Mouse (Mus musculus): Measurements from ENCODE around the gene Ndufs8. TPM values are rescaled to one million over a fixed set of nuclear protein-coding genes. Genes with fewer than 3 reads are reported as not detected.

Ndufs8 gene
- polyA plus RNA-seq, 1 experiment: 309 TPM

DNA sequence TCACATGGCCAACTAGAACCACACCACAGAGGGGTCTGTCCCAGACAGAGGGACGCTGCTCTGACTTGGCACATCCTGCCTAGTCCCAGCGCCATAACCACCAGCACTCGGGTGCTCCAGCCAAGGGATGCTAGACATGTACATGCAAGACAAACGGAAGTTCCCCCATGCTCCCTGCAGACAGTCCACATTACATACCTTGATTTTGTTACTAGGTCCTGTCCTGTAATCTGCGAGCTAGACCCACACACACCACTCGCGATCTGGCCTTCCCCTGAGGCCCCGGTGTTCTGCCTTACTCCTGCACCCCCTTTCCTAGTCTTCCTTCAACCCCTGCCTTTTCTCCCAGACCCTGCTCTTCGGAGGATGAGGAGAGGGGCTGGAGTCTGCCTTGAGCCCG, 6.2 kb downstream of the Ndufs8 start:
- no peak for TF ChIP-seq MAX (IDR thresholded peaks at IDR 0.05)
- no peak for TF ChIP-seq CTCF (IDR thresholded peaks at IDR 0.05; ENCODE audit: control insufficient read depth, insufficient read depth, insufficient read length)
- no peak for TF ChIP-seq MYOD1 (IDR thresholded peaks at IDR 0.05; ENCODE audit: control insufficient read depth, insufficient read length, low read depth)
- no peak for TF ChIP-seq MYOG (IDR thresholded peaks at IDR 0.05; ENCODE audit: control insufficient read depth, extremely low read depth, insufficient read length)
- TF ChIP-seq CEBPB (IDR thresholded peaks at IDR 0.05; ENCODE audit: low read depth): no peak
- TF ChIP-seq FOSL1 (IDR thresholded peaks at IDR 0.05; ENCODE audit: insufficient read depth, low read length, poor library complexity, severe bottlenecking): no peak
- no peak for TF ChIP-seq USF1 (IDR thresholded peaks at IDR 0.05; ENCODE audit: low read depth)
- H3ac ChIP-seq (ENCODE audit: control insufficient read depth, insufficient read length, low read depth): peak overlapping the region; percentile 64
- peaks cover 60% of the 10 kb centered on the region for H3K79me2 ChIP-seq (ENCODE audit: control insufficient read depth, insufficient read depth)
- H3K27me3 ChIP-seq (ENCODE audit: control insufficient read depth, insufficient read depth, insufficient read length): no peaks in the 10 kb centered on the region
- peaks cover 52% of the 10 kb centered on the region for H3K36me3 ChIP-seq (ENCODE audit: control insufficient read depth, insufficient read depth)
- peaks cover 24% of the 10 kb centered on the region for H3K79me3 ChIP-seq (ENCODE audit: low read depth)
- H3K4me3 ChIP-seq (ENCODE audit: insufficient read depth, poor library complexity, severe bottlenecking): peak overlapping the region; percentile 86

DNA sequence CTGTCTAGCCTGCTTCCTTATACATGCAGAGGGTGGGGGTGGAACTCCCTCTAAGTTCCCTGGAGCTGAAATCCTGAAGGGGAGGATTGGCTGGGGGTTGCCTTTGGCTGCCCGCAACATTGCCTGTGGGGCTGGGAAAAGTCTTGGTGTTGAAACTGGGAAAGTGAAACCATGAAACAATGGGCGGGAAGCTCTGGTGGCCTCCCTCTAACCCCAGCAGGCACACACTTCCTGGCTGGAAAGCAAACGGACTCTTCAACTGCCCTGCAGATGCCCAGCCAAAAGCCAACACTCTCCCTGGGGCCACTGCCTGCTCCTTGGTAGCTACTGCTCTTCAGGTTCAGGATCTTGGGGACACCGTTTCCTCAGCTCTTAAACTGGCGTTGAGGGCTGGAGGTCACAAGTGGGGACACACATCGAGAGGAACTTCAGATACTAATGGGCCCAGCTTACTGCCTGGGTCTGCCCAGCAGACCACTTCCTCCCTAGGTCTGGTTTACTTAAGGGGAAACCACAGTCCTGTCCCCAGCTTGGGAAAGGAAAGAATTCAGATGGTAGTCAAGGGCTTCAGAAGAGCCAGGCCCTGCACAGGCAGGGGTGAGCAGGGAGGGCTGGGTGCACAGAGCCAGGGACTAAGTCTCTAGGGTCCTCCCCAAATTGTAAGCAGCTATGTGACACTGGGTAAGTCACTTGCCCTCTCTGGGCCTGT, 7.2 kb downstream of the Ndufs8 start:
- no peak for TF ChIP-seq CTCF (IDR thresholded peaks at IDR 0.05; ENCODE audit: control insufficient read depth, insufficient read depth, insufficient read length)
- no peak for TF ChIP-seq CEBPB (IDR thresholded peaks at IDR 0.05; ENCODE audit: low read depth)
- TF ChIP-seq MAX (IDR thresholded peaks at IDR 0.05): no peak
- no peak for TF ChIP-seq USF1 (IDR thresholded peaks at IDR 0.05; ENCODE audit: low read depth)
- TF ChIP-seq MYOD1 (IDR thresholded peaks at IDR 0.05; ENCODE audit: control insufficient read depth, insufficient read length, low read depth): no peak
- no peak for TF ChIP-seq FOSL1 (IDR thresholded peaks at IDR 0.05; ENCODE audit: insufficient read depth, low read length, poor library complexity, severe bottlenecking)
- TF ChIP-seq MYOG (IDR thresholded peaks at IDR 0.05; ENCODE audit: control insufficient read depth, extremely low read depth, insufficient read length): no peak
- Histone ChIP-seq H3K79me2 (ENCODE audit: control insufficient read depth, insufficient read depth) (peaks cover 61% of the 10 kb centered on the region), H3K27me3 (ENCODE audit: control insufficient read depth, insufficient read depth, insufficient read length) (no peaks in the 10 kb centered on the region), H3K79me3 (ENCODE audit: low read depth) (peaks cover 24% of the 10 kb centered on the region), H3K36me3 (ENCODE audit: control insufficient read depth, insufficient read depth) (peaks cover 55% of the 10 kb centered on the region), H3ac (ENCODE audit: control insufficient read depth, insufficient read length, low read depth) (peak overlapping the region; percentile 80), H3K4me3 (ENCODE audit: insufficient read depth, poor library complexity, severe bottlenecking) (peak overlapping the region; percentile 86)

DNA sequence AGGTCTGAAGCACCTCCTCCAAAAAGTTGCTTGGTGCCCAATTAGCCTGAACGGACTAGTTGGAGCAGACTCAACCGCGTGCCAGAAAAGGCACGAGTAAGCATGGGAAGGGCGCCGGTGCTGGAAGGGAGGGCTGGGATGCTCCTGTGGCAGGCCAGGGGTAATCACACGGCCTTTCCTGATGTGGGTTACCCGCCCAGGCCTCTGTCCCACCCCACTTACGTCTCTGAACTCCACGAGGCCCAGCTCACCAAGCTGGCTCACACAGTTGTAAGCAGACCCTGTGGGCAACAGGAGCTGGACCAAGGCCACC, 8.3 kb downstream of the Ndufs8 start:
- Histone ChIP-seq H3K27me3 (ENCODE audit: control insufficient read depth, insufficient read depth, insufficient read length) (no peaks in the 10 kb centered on the region), H3K36me3 (ENCODE audit: control insufficient read depth, insufficient read depth) (peaks cover 55% of the 10 kb centered on the region), H3K79me2 (ENCODE audit: control insufficient read depth, insufficient read depth) (peaks cover 61% of the 10 kb centered on the region), H3ac (ENCODE audit: control insufficient read depth, insufficient read length, low read depth) (peak overlapping the region; percentile 3), H3K79me3 (ENCODE audit: low read depth) (peaks cover 24% of the 10 kb centered on the region), H3K4me3 (ENCODE audit: insufficient read depth, poor library complexity, severe bottlenecking) (peak overlapping the region; percentile 86)
- TF ChIP-seq CEBPB (IDR thresholded peaks at IDR 0.05; ENCODE audit: low read depth) (no peak), FOSL1 (IDR thresholded peaks at IDR 0.05; ENCODE audit: insufficient read depth, low read length, poor library complexity, severe bottlenecking) (no peak), MYOG (IDR thresholded peaks at IDR 0.05; ENCODE audit: control insufficient read depth, extremely low read depth, insufficient read length) (no peak)

DNA sequence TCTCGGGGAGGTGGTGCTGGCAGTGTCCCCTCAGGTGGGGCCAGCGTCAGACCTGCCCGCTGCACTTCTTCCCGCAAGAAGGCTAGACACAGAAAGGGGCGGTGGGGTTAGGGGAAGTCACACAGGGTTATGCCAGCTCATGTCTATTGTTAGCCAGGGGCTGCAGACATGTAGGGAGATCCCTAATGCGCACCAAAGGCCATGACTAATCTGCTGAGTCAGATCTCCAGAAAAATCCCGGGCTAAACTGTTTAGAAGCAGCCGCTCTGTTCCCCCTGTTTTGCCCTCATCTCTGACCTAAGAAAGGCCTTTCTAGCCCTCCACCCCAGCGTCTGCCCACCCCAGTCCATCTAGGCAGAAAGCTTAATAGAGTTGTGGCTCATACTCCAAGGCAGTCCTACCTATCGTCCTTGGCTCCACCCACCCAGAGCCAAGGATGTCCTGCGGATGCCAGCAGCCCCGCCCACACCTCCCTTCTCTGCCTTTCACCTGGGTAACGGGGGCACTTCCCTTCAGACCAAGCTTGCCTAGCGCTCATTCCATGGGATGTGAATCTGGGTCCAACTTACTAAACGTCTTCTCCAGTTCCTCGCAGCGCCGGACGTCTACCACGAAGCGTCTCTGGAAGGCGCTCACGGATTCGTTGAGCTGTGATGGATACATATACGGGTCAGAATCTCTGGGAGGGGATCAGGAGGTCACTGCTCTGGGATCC, 8.8 kb downstream of the Ndufs8 start:
- Histone ChIP-seq H3K4me3 (ENCODE audit: insufficient read depth, poor library complexity, severe bottlenecking) (peak overlapping the region; percentile 86), H3K27me3 (ENCODE audit: control insufficient read depth, insufficient read depth, insufficient read length) (no peaks in the 10 kb centered on the region), H3ac (ENCODE audit: control insufficient read depth, insufficient read length, low read depth) (peak overlapping the region; percentile 54), H3K79me2 (ENCODE audit: control insufficient read depth, insufficient read depth) (peaks cover 61% of the 10 kb centered on the region), H3K36me3 (ENCODE audit: control insufficient read depth, insufficient read depth) (peaks cover 54% of the 10 kb centered on the region), H3K79me3 (ENCODE audit: low read depth) (peaks cover 24% of the 10 kb centered on the region)
- TF ChIP-seq MYOG (IDR thresholded peaks at IDR 0.05; ENCODE audit: control insufficient read depth, extremely low read depth, insufficient read length): no peak
- no peak for TF ChIP-seq USF1 (IDR thresholded peaks at IDR 0.05; ENCODE audit: low read depth)
- no peak for TF ChIP-seq CTCF (IDR thresholded peaks at IDR 0.05; ENCODE audit: control insufficient read depth, insufficient read depth, insufficient read length)

GRCm38 (mm10) chr19:3902966-3903365, 9.6 kb downstream of the Ndufs8 start:
- no peak overlapping the region for H3ac ChIP-seq (ENCODE audit: control insufficient read depth, insufficient read length, low read depth)
- TF ChIP-seq USF1 (IDR thresholded peaks at IDR 0.05; ENCODE audit: low read depth) (no peak), MYOD1 (IDR thresholded peaks at IDR 0.05; ENCODE audit: control insufficient read depth, insufficient read length, low read depth) (no peak), CTCF (IDR thresholded peaks at IDR 0.05; ENCODE audit: control insufficient read depth, insufficient read depth, insufficient read length) (no peak), CEBPB (IDR thresholded peaks at IDR 0.05; ENCODE audit: low read depth) (no peak), MYOG (IDR thresholded peaks at IDR 0.05; ENCODE audit: control insufficient read depth, extremely low read depth, insufficient read length) (no peak), FOSL1 (IDR thresholded peaks at IDR 0.05; ENCODE audit: insufficient read depth, low read length, poor library complexity, severe bottlenecking) (no peak)
- H3K79me3 ChIP-seq (ENCODE audit: low read depth): peaks cover 24% of the 10 kb centered on the region
- no peak overlapping the region for H3K4me3 ChIP-seq (ENCODE audit: insufficient read depth, poor library complexity, severe bottlenecking)
- peaks cover 52% of the 10 kb centered on the region for H3K36me3 ChIP-seq (ENCODE audit: control insufficient read depth, insufficient read depth)
- H3K27me3 ChIP-seq (ENCODE audit: control insufficient read depth, insufficient read depth, insufficient read length): no peaks in the 10 kb centered on the region
- peaks cover 61% of the 10 kb centered on the region for H3K79me2 ChIP-seq (ENCODE audit: control insufficient read depth, insufficient read depth)
